Mouse (Mus musculus): ENCODE measurements around the gene Hmgn1. TPM values are rescaled to one million over a fixed set of nuclear protein-coding genes. Genes with fewer than 3 reads are reported as not detected.
"Not testable (repeated sequence)": the region's sequence is repeated elsewhere in the genome, so short reads cannot be mapped to it uniquely, and the experiment has no call there.

Gene Hmgn1
- polyA plus RNA-seq, 1 experiment from 2014 or later, result 655 TPM

- Histone ChIP-seq H3K36me3 (peaks cover 37% of the 10 kb centered on the region), H3K4me2 (replicated peaks) (no peak overlapping the region), H3K9ac (no peak overlapping the region), H3K9me3 (replicated peaks) (no peaks in the 10 kb centered on the region), H3K27ac (no peak overlapping the region), H3K27me3 (no peaks in the 10 kb centered on the region), H3K4me3 (no peak overlapping the region), H3K4me1 (peaks cover 16% of the 10 kb centered on the region)
- ATAC-seq (ENCODE audit: low FRiP score), result no peak
- 94% methylated on average over 2 of the region's 2 CpGs for WGBS
Measured at GRCm38 (mm10) chr16:96154476-96154875, 26.9 kb upstream of the Hmgn1 start.

- Histone ChIP-seq H3K27me3 (no peaks in the 10 kb centered on the region), H3K36me3 (peaks cover 26% of the 10 kb centered on the region), H3K4me1 (peaks cover 7% of the 10 kb centered on the region), H3K9ac (no peak overlapping the region), H3K27ac (no peak overlapping the region), H3K4me3 (no peak overlapping the region), H3K4me2 (replicated peaks) (no peak overlapping the region), H3K9me3 (replicated peaks) (no peaks in the 10 kb centered on the region)
- 25% methylated on average over 9 of the region's 9 CpGs for WGBS
- peak; percentile 26; the same call in 1 of the 2 replicates for ATAC-seq (ENCODE audit: low FRiP score)
Measured at GRCm38 (mm10) chr16:96151551-96151950, 24.0 kb upstream of the Hmgn1 start.

GRCm38 (mm10) chr16:96150995-96151394 lies 23.5 kb upstream of the Hmgn1 start:
- H3K9ac ChIP-seq, result no peak overlapping the region
- no peak overlapping the region for H3K27ac ChIP-seq
- WGBS, result 74% methylated on average over 4 of the region's 4 CpGs
- no peaks in the 10 kb centered on the region for H3K27me3 ChIP-seq
- peaks cover 12% of the 10 kb centered on the region for H3K4me1 ChIP-seq
- peaks cover 24% of the 10 kb centered on the region for H3K36me3 ChIP-seq
- H3K4me2 ChIP-seq (replicated peaks), result no peak overlapping the region
- H3K4me3 ChIP-seq, result no peak overlapping the region
- ATAC-seq (ENCODE audit: low FRiP score), result no peak
- no peaks in the 10 kb centered on the region for H3K9me3 ChIP-seq (replicated peaks)

- Histone ChIP-seq H3K27ac (no peak overlapping the region), H3K4me3 (no peak overlapping the region), H3K9me3 (replicated peaks) (no peaks in the 10 kb centered on the region), H3K27me3 (no peaks in the 10 kb centered on the region), H3K36me3 (peaks cover 20% of the 10 kb centered on the region), H3K4me1 (peaks cover 16% of the 10 kb centered on the region), H3K9ac (no peak overlapping the region), H3K4me2 (replicated peaks) (no peak overlapping the region)
- 76% methylated on average over 9 of the region's 9 CpGs for WGBS
- ATAC-seq (ENCODE audit: low FRiP score), result no peak
Measured at GRCm38 (mm10) chr16:96149311-96149710, 21.8 kb upstream of the Hmgn1 start.

- peaks cover 15% of the 10 kb centered on the region for H3K36me3 ChIP-seq
Measured at GRCm38 (mm10) chr16:96148834-96149233, 21.3 kb upstream of the Hmgn1 start.

GRCm38 (mm10) chr16:96145814-96146213 lies 18.3 kb upstream of the Hmgn1 start:
- Histone ChIP-seq H3K9ac (peak overlapping the region; percentile 71), H3K27me3 (peaks cover 4% of the 10 kb centered on the region; the same call in 1 of the 2 replicates), H3K4me3 (peak overlapping the region; percentile 72), H3K4me1 (peaks cover 12% of the 10 kb centered on the region), H3K9me3 (replicated peaks) (no peaks in the 10 kb centered on the region), H3K27ac (peak overlapping the region; percentile 58), H3K36me3 (no peaks in the 10 kb centered on the region), H3K4me2 (replicated peaks) (peak overlapping the region; percentile 75)
- ATAC-seq (ENCODE audit: low FRiP score), result no peak; the same call in 1 of the 2 replicates
- 0% methylated on average over 5 of the region's 5 CpGs for WGBS

More at GRCm38 (mm10) chr16:96148834-96149233, 21.3 kb upstream of the Hmgn1 start:
- Histone ChIP-seq H3K27me3 (peaks cover 1% of the 10 kb centered on the region; the same call in 1 of the 2 replicates), H3K27ac (no peak overlapping the region), H3K9ac (no peak overlapping the region), H3K4me1 (peaks cover 16% of the 10 kb centered on the region), H3K4me3 (no peak overlapping the region), H3K4me2 (replicated peaks) (no peak overlapping the region), H3K9me3 (replicated peaks) (no peaks in the 10 kb centered on the region)
- 80% methylated on average over 6 of the region's 6 CpGs for WGBS
- ATAC-seq (ENCODE audit: low FRiP score), result no peak

GRCm38 (mm10) chr16:96145110-96145800 lies 17.7 kb upstream of the Hmgn1 start, which contains the start of gene Wrb:
Gene Wrb (plus strand): TSS chr16:96145407.
- H3K4me1 ChIP-seq, result peaks cover 12% of the 10 kb centered on the region
- H3K36me3 ChIP-seq, result no peaks in the 10 kb centered on the region
- peak within 1 kb of the TSS; percentile 71 for H3K9ac ChIP-seq
- peak within 1 kb of the TSS; percentile 58 for H3K27ac ChIP-seq
- H3K27me3 ChIP-seq, result peaks cover 4% of the 10 kb centered on the region; the same call in 1 of the 2 replicates
- peak; percentile 96 for ATAC-seq (ENCODE audit: low FRiP score)
- H3K9me3 ChIP-seq (replicated peaks), result no peaks in the 10 kb centered on the region
- H3K4me2 ChIP-seq (replicated peaks), result peak within 1 kb of the TSS; percentile 75
- under 1% methylated on average over 68 of the region's 68 CpGs for WGBS
- H3K4me3 ChIP-seq, result peak within 1 kb of the TSS; percentile 72

GRCm38 (mm10) chr16:96144748-96145109 lies 17.2 kb upstream of the Hmgn1 start:
- WGBS, result 31% methylated on average over 6 of the region's 6 CpGs
- not testable (repeated sequence) for H3K27me3 ChIP-seq; H3K27ac ChIP-seq; H3K36me3 ChIP-seq; H3K9ac ChIP-seq; H3K9me3 ChIP-seq (replicated peaks)
- ATAC-seq (ENCODE audit: low FRiP score), result peak; percentile 53
- 0 out of 2 replicates have a peak overlapping the region, but pooled peaks have one; percentile 75 for H3K4me2 ChIP-seq (replicated peaks)
- 0 out of 2 replicates have a peak overlapping the region, but pooled peaks have one; percentile 72 for H3K4me3 ChIP-seq
- H3K4me1 ChIP-seq, result peaks cover 12% of the 10 kb centered on the region

GRCm38 (mm10) chr16:96128466-96128865 lies 937 bp upstream of the Hmgn1 start:
- Histone ChIP-seq H3K27ac (peak overlapping the region; percentile 99), H3K27me3 (no peaks in the 10 kb centered on the region), H3K4me3 (peak overlapping the region; percentile 91), H3K36me3 (peaks cover 22% of the 10 kb centered on the region), H3K4me1 (peaks cover 24% of the 10 kb centered on the region), H3K4me2 (replicated peaks) (peak overlapping the region; percentile 59), H3K9ac (peak overlapping the region; percentile 76), H3K9me3 (replicated peaks) (no peaks in the 10 kb centered on the region)
- WGBS, result 4% methylated on average over 9 of the region's 9 CpGs
- no peak for ATAC-seq (ENCODE audit: low FRiP score)

GRCm38 (mm10) chr16:96127288-96127656 lies 257 bp downstream of the Hmgn1 start:
- H3K27me3 ChIP-seq, result no peaks in the 10 kb centered on the region
- no peaks in the 10 kb centered on the region for H3K9me3 ChIP-seq (replicated peaks)
- ATAC-seq (ENCODE audit: low FRiP score), result peak; percentile 78
- WGBS, result 1% methylated on average over 52 of the region's 52 CpGs
- H3K36me3 ChIP-seq, result peaks cover 33% of the 10 kb centered on the region
- H3K27ac ChIP-seq, result peak overlapping the region; percentile 99
- peak overlapping the region; percentile 91 for H3K4me3 ChIP-seq
- H3K4me2 ChIP-seq (replicated peaks), result peak overlapping the region; percentile 84
- H3K9ac ChIP-seq, result peak overlapping the region; percentile 98
- peaks cover 24% of the 10 kb centered on the region for H3K4me1 ChIP-seq

- ATAC-seq (ENCODE audit: low FRiP score), result no peak
- H3K27ac ChIP-seq, result peak overlapping the region; percentile 99
- H3K4me3 ChIP-seq, result peak overlapping the region; percentile 91
- peak overlapping the region; percentile 84 for H3K4me2 ChIP-seq (replicated peaks)
- no peaks in the 10 kb centered on the region for H3K27me3 ChIP-seq
- H3K9ac ChIP-seq, result peak overlapping the region; percentile 98
- H3K9me3 ChIP-seq (replicated peaks), result no peaks in the 10 kb centered on the region
- peaks cover 36% of the 10 kb centered on the region for H3K36me3 ChIP-seq
- peaks cover 24% of the 10 kb centered on the region for H3K4me1 ChIP-seq
- 6% methylated on average over 19 of the region's 19 CpGs for WGBS
Measured at GRCm38 (mm10) chr16:96126684-96127171, 801 bp downstream of the Hmgn1 start.

- Histone ChIP-seq H3K4me1 (peaks cover 5% of the 10 kb centered on the region), H3K27me3 (no peaks in the 10 kb centered on the region), H3K4me3 (no peak overlapping the region), H3K9me3 (replicated peaks) (no peaks in the 10 kb centered on the region), H3K36me3 (peaks cover 56% of the 10 kb centered on the region), H3K9ac (no peak overlapping the region), H3K27ac (no peak overlapping the region), H3K4me2 (replicated peaks) (no peak overlapping the region)
- no peak for ATAC-seq (ENCODE audit: low FRiP score)
- WGBS, result 74% methylated on average over 4 of the region's 4 CpGs
Measured at GRCm38 (mm10) chr16:96120022-96120623, 7.4 kb downstream of the Hmgn1 start.
